Mouse (Mus musculus) limb, embryonic 15.5 days (tissue): ENCODE measurements around the gene Ehf. TPM values are rescaled to one million over a fixed set of nuclear protein-coding genes. Genes with fewer than 3 reads are reported as not detected.

Source experiments
- ATAC-seq: fragments of 200-750 bp; cut with Nextera tagmentation; 2 replicates; pipeline ENCODE4 v1.8.0; 2017; ENCODE audit warnings: low read depth, moderate TSS enrichment; ENCODE audit not compliant: insufficient number of reproducible peaks, low FRiP score, low TSS enrichment
- H3K27ac ChIP-seq: fragments of 300-500 bp; sonication (generic); 2 replicates; pipeline ENCODE4 v1.5.1; 2015; ENCODE audit warnings: moderate library complexity, mild to moderate bottlenecking, inconsistent platforms
- H3K27me3 ChIP-seq: fragments of 300-500 bp; sonication (generic); 2 replicates; pipeline ENCODE4 v1.6.1; 2015; ENCODE audit warnings: inconsistent platforms
- H3K36me3 ChIP-seq: fragments of 300-500 bp; sonication (generic); 2 replicates; pipeline ENCODE4 v1.6.1; 2015; ENCODE audit warnings: inconsistent platforms
- H3K4me1 ChIP-seq: fragments of 300-500 bp; sonication (generic); 2 replicates; pipeline ENCODE4 v1.6.1; 2015; ENCODE audit warnings: inconsistent platforms
- H3K4me2 ChIP-seq: fragments of 300-500 bp; sonication (generic); 2 replicates; pipeline ENCODE4 v1.6.1; 2015; ENCODE audit warnings: mild to moderate bottlenecking, inconsistent platforms
- H3K4me3 ChIP-seq: fragments of 300-500 bp; sonication (generic); 2 replicates; pipeline ENCODE4 v1.5.1; 2015; ENCODE audit warnings: mild to moderate bottlenecking, inconsistent platforms
- H3K9ac ChIP-seq: fragments of 300-500 bp; sonication (generic); 2 replicates; pipeline ENCODE4 v1.6.1; 2015; ENCODE audit warnings: inconsistent platforms
- H3K9me3 ChIP-seq: fragments of 300-500 bp; sonication (generic); 2 replicates; pipeline ENCODE4 v1.6.1; 2016; ENCODE audit warnings: inconsistent platforms
- WGBS: fragments of 180-500 bp; shearing (Covaris S2); methylation state at CpG from one replicate; pipeline ENCODE4 v1.1.7; 2015; 5-methylcytosine and 5-hydroxymethylcytosine counted together
- polyA plus RNA-seq: library from polyadenylated mRNA; unstranded; fragments of >200 nt; fragmentation: Nextera tagmentation; extraction: Ambion mirVana; gene quantifications from 2 replicates; pipeline ENCODE4 v1.2.1, GENCODE M21; 2015

Ehf gene
- polyA plus RNA-seq, 1 experiment from 2014 or later, result 4.4 TPM

- H3K4me2 ChIP-seq, result no peak overlapping the region
- no peaks in the 10 kb centered on the region for H3K36me3 ChIP-seq
- H3K9me3 ChIP-seq, result no peaks in the 10 kb centered on the region
- no peak overlapping the region for H3K9ac ChIP-seq
- no peaks in the 10 kb centered on the region for H3K27me3 ChIP-seq
- no peaks in the 10 kb centered on the region for H3K4me1 ChIP-seq
- ATAC-seq, result no peak
- H3K4me3 ChIP-seq, result no peak overlapping the region
- H3K27ac ChIP-seq, result no peak overlapping the region
- 77% methylated on average over 7 of the region's 7 CpGs for WGBS
These were observed 22.4 kb upstream of the Ehf start for GRCm38 (mm10) chr2:103325301-103326048.

- Histone ChIP-seq H3K27me3 (no peaks in the 10 kb centered on the region), H3K4me1 (no peaks in the 10 kb centered on the region), H3K9me3 (no peaks in the 10 kb centered on the region), H3K36me3 (no peaks in the 10 kb centered on the region), H3K9ac (no peak overlapping the region), H3K4me3 (no peak overlapping the region), H3K27ac (no peak overlapping the region), H3K4me2 (no peak overlapping the region)
- 64% methylated on average over 2 of the region's 2 CpGs for WGBS
- no peak for ATAC-seq
These were observed 21.2 kb upstream of the Ehf start for GRCm38 (mm10) chr2:103324320-103324719.

- Histone ChIP-seq H3K27me3 (no peaks in the 10 kb centered on the region), H3K9me3 (no peaks in the 10 kb centered on the region), H3K27ac (no peak overlapping the region), H3K9ac (no peak overlapping the region), H3K4me3 (no peak overlapping the region), H3K36me3 (no peaks in the 10 kb centered on the region), H3K4me1 (no peaks in the 10 kb centered on the region), H3K4me2 (no peak overlapping the region)
- ATAC-seq, result no peak
- 37% methylated on average over 1 of the region's 1 CpGs for WGBS
These were observed 19.1 kb upstream of the Ehf start for GRCm38 (mm10) chr2:103322171-103322570.

- no peaks in the 10 kb centered on the region for H3K4me1 ChIP-seq
- H3K4me2 ChIP-seq, result no peak overlapping the region
- ATAC-seq, result no peak
- 83% methylated on average over 4 of the region's 4 CpGs for WGBS
- H3K9me3 ChIP-seq, result no peaks in the 10 kb centered on the region
- no peaks in the 10 kb centered on the region for H3K36me3 ChIP-seq
- no peaks in the 10 kb centered on the region for H3K27me3 ChIP-seq
- H3K9ac ChIP-seq, result no peak overlapping the region
- H3K4me3 ChIP-seq, result no peak overlapping the region
- no peak overlapping the region for H3K27ac ChIP-seq
These were observed 18.6 kb upstream of the Ehf start for GRCm38 (mm10) chr2:103321638-103322037.

DNA sequence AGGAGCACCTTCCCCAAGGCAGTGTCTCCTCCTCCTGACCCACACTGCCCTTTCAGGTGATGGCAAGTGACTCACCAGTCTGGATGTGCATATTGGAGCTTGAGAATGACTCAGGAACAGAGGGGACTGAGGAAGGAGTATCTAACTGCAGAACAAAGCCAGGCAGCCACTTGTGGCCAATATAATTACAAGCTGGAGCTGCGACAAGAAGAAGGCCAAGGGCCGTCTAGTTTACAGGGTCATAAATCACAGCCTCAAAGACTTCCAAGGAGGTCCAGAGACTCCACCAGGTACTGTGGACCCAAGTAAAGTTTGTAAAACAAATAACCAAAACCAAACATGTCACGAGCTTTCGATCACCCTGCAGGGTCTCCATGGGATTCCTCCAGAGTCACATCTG is 10.9 kb upstream of the Ehf start:
- ATAC-seq, result no peak
- H3K4me2 ChIP-seq, result no peak overlapping the region
- H3K9ac ChIP-seq, result no peak overlapping the region
- H3K4me3 ChIP-seq, result no peak overlapping the region
- H3K9me3 ChIP-seq, result no peaks in the 10 kb centered on the region
- no peaks in the 10 kb centered on the region; the same call in 1 of the 2 replicates for H3K27me3 ChIP-seq
- WGBS, result 26% methylated on average over 4 of the region's 4 CpGs
- no peaks in the 10 kb centered on the region for H3K36me3 ChIP-seq
- no peak overlapping the region for H3K27ac ChIP-seq
- H3K4me1 ChIP-seq, result no peaks in the 10 kb centered on the region

DNA sequence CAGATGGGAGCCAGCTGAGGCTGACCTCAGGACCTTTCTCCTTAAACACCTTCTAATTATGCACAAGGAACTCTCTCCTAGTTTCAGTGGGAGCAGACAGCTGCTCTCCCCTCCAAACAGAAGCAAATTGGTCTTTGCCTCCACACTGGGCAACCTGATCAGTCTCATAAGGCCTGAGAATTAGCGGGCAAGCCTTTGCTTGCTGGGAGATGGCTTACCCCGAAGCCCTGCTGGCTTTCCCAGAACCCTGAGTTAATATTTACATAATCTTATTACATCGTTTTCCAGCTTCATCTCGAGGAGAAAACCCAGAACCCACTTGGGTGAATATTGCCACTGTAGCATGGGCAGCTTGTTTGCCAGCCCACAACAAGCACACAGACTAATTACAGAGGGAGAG is 9.6 kb upstream of the Ehf start:
- no peaks in the 10 kb centered on the region for H3K4me1 ChIP-seq
- H3K9me3 ChIP-seq, result no peaks in the 10 kb centered on the region
- no peaks in the 10 kb centered on the region; the same call in 1 of the 2 replicates for H3K27me3 ChIP-seq
- H3K4me2 ChIP-seq, result no peak overlapping the region
- H3K36me3 ChIP-seq, result no peaks in the 10 kb centered on the region
- no peak for ATAC-seq
- no peak overlapping the region for H3K4me3 ChIP-seq
- 32% methylated on average over 4 of the region's 4 CpGs for WGBS
- no peak overlapping the region for H3K27ac ChIP-seq
- no peak overlapping the region for H3K9ac ChIP-seq

GRCm38 (mm10) chr2:103310663-103311062 is 7.6 kb upstream of the Ehf start:
- WGBS, result 55% methylated on average over 5 of the region's 5 CpGs
- H3K27ac ChIP-seq, result no peak overlapping the region
- H3K9me3 ChIP-seq, result no peaks in the 10 kb centered on the region
- H3K27me3 ChIP-seq, result no peaks in the 10 kb centered on the region; the same call in 1 of the 2 replicates
- no peak overlapping the region for H3K9ac ChIP-seq
- ATAC-seq, result no peak
- H3K36me3 ChIP-seq, result no peaks in the 10 kb centered on the region
- H3K4me2 ChIP-seq, result no peak overlapping the region
- no peak overlapping the region for H3K4me3 ChIP-seq
- H3K4me1 ChIP-seq, result no peaks in the 10 kb centered on the region

- Histone ChIP-seq H3K9me3 (no peaks in the 10 kb centered on the region), H3K36me3 (no peaks in the 10 kb centered on the region), H3K27ac (no peak overlapping the region), H3K4me3 (no peak overlapping the region), H3K9ac (no peak overlapping the region), H3K4me2 (no peak overlapping the region), H3K27me3 (no peaks in the 10 kb centered on the region; the same call in 1 of the 2 replicates), H3K4me1 (no peaks in the 10 kb centered on the region)
- WGBS, result 47% methylated on average over 6 of the region's 6 CpGs
- ATAC-seq, result no peak
These were observed 3.6 kb upstream of the Ehf start for GRCm38 (mm10) chr2:103306686-103307085.

DNA sequence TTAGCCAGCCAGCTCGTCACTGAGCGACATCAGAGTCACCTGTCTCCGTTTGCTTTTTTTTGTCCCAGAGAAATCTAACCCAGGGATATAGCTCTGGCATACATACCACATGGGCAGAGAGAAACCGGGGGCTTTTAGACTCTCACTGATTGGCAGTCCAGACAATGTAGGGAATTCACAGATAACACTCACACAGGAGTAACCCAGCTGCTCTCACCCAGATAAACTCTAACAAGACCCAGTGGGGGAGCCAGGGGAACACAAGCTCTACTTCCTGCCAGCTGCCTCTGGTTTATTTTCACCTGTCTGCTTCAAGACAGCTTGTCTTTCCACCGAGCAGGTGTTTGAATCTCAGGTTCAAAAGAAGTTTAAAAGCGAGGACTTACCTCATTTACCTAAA is 409 bp downstream of the Ehf start:
- no peak overlapping the region for H3K9ac ChIP-seq
- H3K4me3 ChIP-seq, result no peak overlapping the region
- no peak for ATAC-seq
- H3K9me3 ChIP-seq, result no peaks in the 10 kb centered on the region
- no peaks in the 10 kb centered on the region for H3K4me1 ChIP-seq
- no peak overlapping the region for H3K4me2 ChIP-seq
- 60% methylated on average over 6 of the region's 6 CpGs for WGBS
- no peaks in the 10 kb centered on the region for H3K27me3 ChIP-seq
- H3K36me3 ChIP-seq, result no peaks in the 10 kb centered on the region
- H3K27ac ChIP-seq, result no peak overlapping the region

GRCm38 (mm10) chr2:103298711-103299463 is 4.2 kb downstream of the Ehf start:
- H3K27me3 ChIP-seq, result no peaks in the 10 kb centered on the region
- H3K4me3 ChIP-seq, result no peak overlapping the region
- ATAC-seq, result no peak
- H3K4me2 ChIP-seq, result no peak overlapping the region
- no peaks in the 10 kb centered on the region for H3K4me1 ChIP-seq
- no peak overlapping the region for H3K9ac ChIP-seq
- 69% methylated on average over 13 of the region's 13 CpGs for WGBS
- H3K36me3 ChIP-seq, result no peaks in the 10 kb centered on the region
- H3K9me3 ChIP-seq, result no peaks in the 10 kb centered on the region
- no peak overlapping the region for H3K27ac ChIP-seq

DNA sequence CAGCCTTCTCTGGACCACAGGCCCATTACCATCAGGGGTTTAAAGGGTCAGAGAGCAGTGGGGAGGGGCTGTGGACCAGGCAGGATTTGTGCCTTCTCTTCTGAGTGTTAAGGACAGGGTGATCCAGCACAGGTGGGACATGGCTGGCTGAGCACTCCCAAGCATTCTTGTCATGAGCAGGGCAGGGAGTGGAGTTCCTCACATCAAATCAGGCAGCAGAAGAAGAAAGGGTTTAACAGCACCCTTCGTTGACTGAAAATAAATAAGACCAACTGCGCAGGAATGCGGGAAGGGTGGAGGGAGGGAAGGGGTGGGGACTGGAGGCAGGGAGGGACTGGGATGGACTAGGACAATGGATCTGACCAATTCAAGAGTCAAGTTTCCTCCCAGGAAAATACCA is 8.6 kb downstream of the Ehf start:
- 25% methylated on average over 3 of the region's 3 CpGs for WGBS
- Histone ChIP-seq H3K4me2 (no peak overlapping the region), H3K9me3 (no peaks in the 10 kb centered on the region), H3K36me3 (no peaks in the 10 kb centered on the region), H3K4me3 (no peak overlapping the region), H3K27ac (no peak overlapping the region), H3K9ac (no peak overlapping the region), H3K4me1 (no peaks in the 10 kb centered on the region), H3K27me3 (no peaks in the 10 kb centered on the region)
- ATAC-seq, result no peak

- no peaks in the 10 kb centered on the region for H3K9me3 ChIP-seq
- H3K36me3 ChIP-seq, result no peaks in the 10 kb centered on the region
- no peak overlapping the region for H3K27ac ChIP-seq
- H3K4me1 ChIP-seq, result no peaks in the 10 kb centered on the region
- no peak overlapping the region for H3K4me3 ChIP-seq
- no peaks in the 10 kb centered on the region for H3K27me3 ChIP-seq
- no peak overlapping the region for H3K9ac ChIP-seq
- 73% methylated on average over 5 of the region's 5 CpGs for WGBS
- no peak for ATAC-seq
- H3K4me2 ChIP-seq, result no peak overlapping the region
These were observed 9.3 kb downstream of the Ehf start for GRCm38 (mm10) chr2:103293751-103294150.
